Mouse (Mus musculus): ENCODE data around the gene Slc26a11.

GRCm38 (mm10) chr11:119402501-119403160 lies 47.3 kb downstream of the Slc26a11 start:
- TF ChIP-seq CTCF (IDR thresholded peaks at IDR 0.05; ENCODE audit: extremely low read depth, insufficient read depth, insufficient read length, insufficient replicate concordance) (no peak), POLR2A (IDR thresholded peaks at IDR 0.05; ENCODE audit: low read depth, low read length) (no peak)

All from spleen, adult 2 months (tissue).